Mouse (Mus musculus) splenic B cell, adult 2 months (primary cell): ENCODE measurements at regions not wholly inside any gene's neighbourhood (a gene's known extent, or its start where the extent isn't known, plus 50 kb on each side); places are given as distances from the start of the nearest gene placed in this dataset.

Experiments used
- DNase-seq: peaks from one replicate; pipeline ENCODE4 v3.0.0-alpha.2; 2011; ENCODE audit warnings: low read depth, low spot score
- H3K27me3 ChIP-seq: 2 replicates; pipeline ENCODE4 v1.6.1; 2012; ENCODE audit warnings: mild to moderate bottlenecking, low read length, moderate library complexity, mixed read lengths; ENCODE audit not compliant: control insufficient read depth, poor library complexity, insufficient read depth, severe bottlenecking
- H3K36me3 ChIP-seq: 2 replicates; pipeline ENCODE4 v1.6.1; 2012; ENCODE audit warnings: mild to moderate bottlenecking, low read length, moderate library complexity, mixed read lengths; ENCODE audit not compliant: control insufficient read depth, poor library complexity, insufficient read depth, severe bottlenecking

DNA sequence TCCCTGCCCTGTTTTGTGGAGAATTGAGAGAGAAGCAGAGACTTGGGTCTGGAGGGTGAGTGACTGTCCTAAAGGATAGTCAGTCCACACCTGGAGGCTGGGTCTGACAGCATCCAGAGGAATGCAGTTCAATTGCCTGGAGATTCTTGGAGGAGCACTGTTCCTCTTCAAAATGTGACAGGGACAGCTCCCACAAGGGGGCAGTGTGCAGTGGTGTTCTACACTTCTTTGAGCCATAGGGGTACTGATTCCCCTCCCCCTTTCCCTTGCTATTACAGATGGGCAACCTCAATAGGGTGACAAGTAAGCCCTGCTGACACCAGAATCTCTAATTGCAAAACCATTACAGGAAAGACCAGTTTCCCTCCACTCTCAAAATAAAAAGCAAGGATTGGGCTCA, 63.7 kb upstream of the Gm773 start:
- Histone ChIP-seq H3K27me3 (no peaks in the 10 kb centered on the region), H3K36me3 (no peaks in the 10 kb centered on the region)
- peak; percentile 0 for DNase-seq

DNA sequence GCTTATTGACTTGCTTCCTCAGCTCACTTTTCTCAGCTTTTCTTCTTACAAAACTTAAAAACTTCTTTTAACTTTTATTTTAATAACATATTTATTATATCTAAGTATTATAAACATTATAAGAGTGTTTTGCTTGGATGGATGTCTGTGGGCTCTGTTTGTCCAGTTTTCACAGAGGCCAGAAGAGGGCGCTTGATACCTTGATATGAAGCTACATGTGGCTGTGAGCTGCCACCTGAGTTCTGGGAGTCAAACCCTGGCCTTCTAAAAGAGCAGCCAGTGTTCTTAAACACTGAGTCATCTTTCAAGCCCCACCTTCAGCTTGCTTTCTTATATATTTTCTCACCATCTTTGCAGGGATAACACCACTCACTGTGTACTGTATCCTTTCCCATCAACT, 61.5 kb upstream of the Gm773 start:
- Histone ChIP-seq H3K36me3 (no peaks in the 10 kb centered on the region), H3K27me3 (no peaks in the 10 kb centered on the region)
- DNase-seq, result peak; percentile 5

DNA sequence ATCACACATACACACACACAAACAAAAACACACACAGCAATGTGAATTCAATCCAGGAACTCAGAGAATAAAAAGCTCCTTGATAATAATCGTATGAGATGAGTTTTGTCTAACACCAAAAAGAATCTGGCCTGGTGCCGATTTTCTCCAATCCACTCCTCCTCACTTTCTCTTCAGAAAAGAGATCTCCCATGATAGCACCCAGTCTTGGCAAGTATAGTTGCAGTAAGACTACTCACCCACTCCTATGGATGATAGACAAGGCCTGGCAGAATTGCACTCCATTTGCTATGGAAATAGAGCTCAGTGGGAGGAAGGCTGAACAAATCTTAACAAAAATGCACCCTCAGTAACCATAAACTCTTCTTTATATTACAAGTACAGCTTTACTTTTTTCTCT, 57.0 kb upstream of the Gm773 start:
- DNase-seq, result no peak
- Histone ChIP-seq H3K27me3 (no peaks in the 10 kb centered on the region), H3K36me3 (no peaks in the 10 kb centered on the region)
